Mouse (Mus musculus) fibroblast of lung, adult 2 months (primary cell): ENCODE data around the gene Cir1.
A peak's percentile ranks its signal among the peaks of the same experiment; 100 is the strongest.

Experiments
- DNase-seq: peaks from one replicate; pipeline ENCODE4 v3.0.0-alpha.2; 2011; ENCODE audit warnings: low read depth

Gene Cir1

GRCm38 (mm10) chr2:73312152-73313116 is at the start of gene Cir1, which contains the start of gene Scrn3:
Cir1 (minus strand) TSS chr2:73312701.
Scrn3 (plus strand) TSS chr2:73312601.
- peak; percentile 91 for DNase-seq

GRCm38 (mm10) chr2:73360536-73360935 is 48.0 kb upstream of the Cir1 start:
- no peak for DNase-seq

- no peak for DNase-seq
Measured at GRCm38 (mm10) chr2:73359941-73360340, 47.4 kb upstream of the Cir1 start.

GRCm38 (mm10) chr2:73357004-73357403 is 44.5 kb upstream of the Cir1 start:
- DNase-seq = peak; percentile 31

GRCm38 (mm10) chr2:73351927-73352374 is 39.5 kb upstream of the Cir1 start:
- no peak for DNase-seq

GRCm38 (mm10) chr2:73351496-73351895 is 39.0 kb upstream of the Cir1 start:
- no peak for DNase-seq

DNA sequence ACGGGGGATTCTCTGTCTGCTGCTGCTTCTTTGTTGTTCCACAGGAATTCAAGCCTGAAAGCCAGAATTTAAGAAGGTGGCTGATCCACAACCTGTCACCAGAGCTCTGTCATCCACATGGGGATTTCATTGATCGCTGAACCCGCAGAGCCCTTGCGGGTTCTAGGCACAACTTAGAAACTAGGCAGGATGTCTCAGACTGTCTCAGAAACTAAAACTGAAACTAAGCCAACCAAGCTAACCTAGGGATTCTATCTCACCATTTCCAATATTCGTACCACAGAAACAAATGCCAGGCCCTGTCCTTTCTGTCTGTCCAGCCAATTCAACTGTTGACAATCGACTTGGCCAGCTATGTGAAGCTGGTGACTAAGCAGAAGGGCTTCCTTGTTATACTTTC is 35.7 kb upstream of the Cir1 start:
- DNase-seq = no peak

DNA sequence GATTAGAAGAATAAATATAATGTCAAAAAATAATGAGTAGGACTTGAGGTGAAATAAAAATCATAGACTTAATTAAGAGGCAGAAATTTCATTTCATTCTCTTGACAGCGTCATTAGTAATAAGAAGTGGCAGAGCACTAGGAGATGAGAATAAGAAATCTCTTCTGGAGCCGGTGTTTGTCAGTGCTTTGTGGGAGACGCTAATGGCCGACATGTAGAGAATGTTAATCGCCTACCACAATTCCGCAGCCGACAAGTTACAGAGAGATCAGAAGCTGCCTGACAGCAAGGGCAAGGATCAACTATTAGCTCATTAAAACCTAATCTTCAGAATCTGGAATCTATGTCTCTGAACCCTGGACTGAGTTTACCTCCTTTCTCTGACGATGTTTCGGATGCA is 35.3 kb upstream of the Cir1 start:
- no peak for DNase-seq

DNA sequence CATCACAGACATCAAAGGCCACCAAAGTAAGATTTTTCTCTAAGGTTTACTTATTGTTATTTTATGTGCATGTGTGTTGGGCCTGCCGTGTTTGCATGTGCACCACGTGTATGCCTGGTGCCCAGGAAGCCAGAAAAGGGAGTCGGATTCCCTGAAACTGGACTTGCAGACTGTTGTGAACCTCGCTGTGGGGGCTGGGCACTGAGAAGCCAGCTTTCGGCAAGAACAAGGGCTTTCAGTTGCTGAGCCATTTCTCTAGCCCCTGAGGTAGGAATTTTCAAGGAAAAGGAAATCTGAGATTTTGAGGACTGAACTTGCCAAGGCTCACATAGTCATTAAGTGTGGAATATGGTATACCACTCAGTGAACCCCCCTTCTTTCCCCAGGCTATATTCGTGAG is 34.6 kb upstream of the Cir1 start:
- DNase-seq = no peak

DNA sequence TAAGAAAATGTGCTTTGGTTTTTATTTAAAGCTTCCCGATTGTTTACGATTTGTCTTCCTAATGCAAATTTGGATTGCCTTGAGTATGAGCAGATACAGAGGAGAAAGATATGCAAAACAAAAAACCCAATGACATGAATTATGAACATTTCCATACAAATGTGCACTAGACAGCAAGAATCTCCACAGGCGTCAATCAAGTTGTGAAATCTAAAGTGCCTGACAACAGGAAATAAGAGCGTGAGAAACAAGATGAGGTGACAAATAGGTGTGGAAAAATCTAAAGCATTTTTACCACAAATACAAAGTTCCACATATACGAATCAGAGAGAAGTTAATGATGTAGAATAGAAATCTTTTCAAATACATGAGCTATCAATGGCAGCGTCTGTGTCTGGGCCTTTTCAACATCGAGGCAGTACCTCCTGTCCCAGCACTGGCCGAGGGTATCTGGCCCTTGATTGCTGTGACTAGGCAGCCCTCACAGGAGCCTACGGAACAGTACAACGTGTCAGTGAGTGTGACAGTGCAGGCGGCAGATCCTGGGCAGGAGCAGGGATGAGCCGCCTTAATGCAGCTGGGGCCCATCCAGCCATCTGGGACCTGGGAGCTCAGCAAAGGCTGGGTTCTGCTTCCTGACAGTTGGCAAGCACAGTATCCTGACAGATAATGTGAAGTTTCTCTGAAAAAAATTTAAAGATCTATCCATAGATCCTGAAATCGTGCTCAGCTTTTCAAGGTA is 34.0 kb upstream of the Cir1 start:
- no peak for DNase-seq

DNA sequence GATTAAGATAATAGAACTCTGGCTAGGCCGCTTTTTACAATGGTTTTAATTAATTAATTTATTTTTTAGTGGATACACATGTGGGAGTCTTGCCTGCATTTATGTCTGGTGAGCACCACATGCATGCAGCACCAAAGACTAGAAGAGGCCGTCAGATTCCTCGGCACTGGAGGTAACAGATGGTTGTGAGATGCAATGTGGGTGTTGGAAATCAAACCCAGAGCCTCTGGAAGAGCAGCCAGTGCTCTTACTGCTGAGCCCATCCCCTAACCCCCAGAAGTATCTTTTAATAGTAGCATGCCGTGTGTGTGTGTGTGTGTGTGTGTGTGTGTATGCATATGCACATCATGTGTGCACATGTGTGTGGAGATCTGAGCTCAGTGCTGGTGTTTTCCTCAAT is 32.7 kb upstream of the Cir1 start:
- DNase-seq = no peak

DNA sequence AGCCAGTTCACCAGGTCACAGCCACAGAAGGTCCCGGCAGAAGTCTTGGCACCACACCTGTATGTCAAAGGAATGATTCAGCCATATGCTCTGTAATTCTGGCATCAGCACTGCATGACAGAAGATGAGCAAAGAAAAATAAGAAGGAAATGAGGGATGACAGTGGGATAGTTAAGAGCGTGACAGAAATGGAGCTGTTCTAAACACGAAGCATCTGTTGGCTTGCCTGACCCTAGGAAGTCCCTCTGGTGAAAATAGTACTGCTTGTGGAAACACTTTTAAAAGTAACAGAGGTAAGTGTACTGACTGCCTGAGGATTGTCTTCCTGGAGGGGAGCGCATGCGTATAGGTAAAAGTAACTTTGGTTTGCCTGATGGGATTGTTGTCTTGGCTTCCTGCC is 31.2 kb upstream of the Cir1 start:
- no peak for DNase-seq

GRCm38 (mm10) chr2:73338415-73338814 is 25.9 kb upstream of the Cir1 start:
- DNase-seq = no peak

- no peak for DNase-seq
Measured at GRCm38 (mm10) chr2:73335949-73336348, 23.4 kb upstream of the Cir1 start.

- no peak for DNase-seq
Measured at GRCm38 (mm10) chr2:73325871-73326270, 13.4 kb upstream of the Cir1 start.

DNA sequence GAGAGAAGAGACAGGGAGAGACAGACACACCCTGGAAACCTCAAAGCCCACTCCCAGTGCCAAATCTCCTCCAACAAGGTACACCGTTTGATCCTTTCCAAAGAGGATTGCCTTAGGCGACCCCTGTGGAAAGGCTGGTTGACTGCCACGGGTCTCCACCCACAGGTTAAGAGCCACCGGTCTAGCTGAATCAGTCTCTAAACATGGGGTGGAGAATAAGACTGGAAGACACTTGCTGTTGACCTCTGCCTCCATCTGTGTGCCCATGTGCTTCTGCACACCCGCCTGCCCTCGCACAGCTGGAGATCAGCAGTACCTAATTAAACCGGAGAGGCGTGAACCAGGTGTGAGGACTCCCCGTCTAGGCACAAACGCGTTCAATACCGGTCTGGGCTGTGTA is 10.5 kb upstream of the Cir1 start:
- no peak for DNase-seq

DNA sequence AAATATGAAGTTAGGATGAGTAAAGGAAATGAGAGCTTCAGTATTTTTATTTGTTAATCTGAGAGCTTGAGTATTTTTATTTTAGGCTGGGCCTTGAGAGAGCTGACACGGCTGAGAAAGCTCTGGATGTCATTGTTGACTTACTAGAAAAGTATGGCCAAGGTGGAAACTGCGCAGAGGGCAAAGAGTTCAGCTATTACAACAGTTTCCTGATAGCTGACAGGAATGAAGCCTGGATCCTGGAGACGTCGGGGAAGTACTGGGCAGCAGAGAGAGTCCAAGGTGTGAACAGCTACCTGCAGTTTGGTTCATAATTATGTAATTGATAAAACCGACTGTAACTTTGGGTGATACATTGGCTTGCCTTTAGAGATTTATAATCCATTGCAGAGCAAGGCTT is 6.7 kb upstream of the Cir1 start:
- no peak for DNase-seq

DNA sequence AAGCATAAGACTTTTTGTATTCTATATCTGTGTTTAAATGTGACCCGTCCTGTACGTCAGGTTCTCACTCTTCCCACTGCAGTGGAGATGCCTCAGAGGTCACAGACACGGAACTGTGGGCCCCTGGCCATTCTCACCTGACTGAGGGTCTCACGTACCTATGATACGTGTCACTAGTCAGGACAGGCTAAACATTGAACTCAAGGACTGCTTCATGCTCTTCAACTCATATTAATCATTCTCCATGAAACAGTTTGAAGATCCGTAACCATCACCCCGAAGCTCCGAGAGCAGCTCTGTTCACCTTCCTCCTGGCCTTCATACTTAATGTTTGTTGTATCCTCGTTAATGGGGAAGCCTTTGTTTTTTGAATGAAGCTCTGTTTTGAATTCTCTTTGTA is 4.9 kb upstream of the Cir1 start:
- no peak for DNase-seq

DNA sequence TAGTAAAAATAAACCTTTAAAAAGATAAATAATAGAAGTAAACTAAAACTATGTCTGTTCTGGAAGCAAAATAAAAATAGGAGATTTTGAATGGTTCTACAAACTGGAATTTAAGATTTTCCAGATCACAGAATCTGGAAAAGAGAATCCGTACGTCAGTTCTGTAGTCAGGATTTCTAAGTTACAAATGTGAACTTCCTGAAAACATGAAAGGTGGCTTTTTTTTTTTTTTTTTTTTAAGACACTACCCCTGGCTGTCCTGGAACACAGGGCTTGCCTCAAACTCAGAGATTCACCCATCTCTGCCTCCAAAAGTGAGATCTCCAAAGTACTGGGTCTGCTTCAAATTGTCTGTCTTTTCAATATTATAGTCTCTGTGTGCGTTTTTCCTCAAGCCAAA is 1.8 kb upstream of the Cir1 start:
- no peak for DNase-seq

DNA sequence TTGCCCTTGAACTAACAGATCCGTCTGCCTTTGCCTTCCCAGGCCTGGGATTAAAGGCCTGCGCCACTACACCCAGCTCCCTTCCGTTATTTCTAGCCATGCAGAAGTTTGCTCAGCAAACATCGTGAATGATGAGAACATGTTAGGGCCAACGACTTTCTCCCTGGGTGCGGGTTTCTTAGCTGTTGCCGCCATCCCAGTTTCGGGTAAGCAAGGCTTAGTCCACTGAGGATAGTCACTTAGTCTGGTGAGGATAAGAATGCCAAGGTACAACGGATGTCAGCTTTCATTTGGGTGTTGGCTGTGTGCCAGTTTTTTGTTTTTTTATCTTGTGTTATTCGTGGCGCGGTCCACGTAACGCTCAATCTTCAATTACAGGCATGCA is 608 bp upstream of the Cir1 start:
- peak; percentile 18 for DNase-seq

- DNase-seq = no peak
Measured at GRCm38 (mm10) chr2:73306006-73306405, 6.5 kb downstream of the Cir1 start.

- no peak for DNase-seq
Measured at GRCm38 (mm10) chr2:73304506-73304905, 8.0 kb downstream of the Cir1 start.

- no peak for DNase-seq
Measured at GRCm38 (mm10) chr2:73302722-73303121, 9.8 kb downstream of the Cir1 start.
